ENCODE assay signal across 13 mouse cellular contexts in genomic region chr19:8965075-8965474, GRCm38 (mm10). TPM values are rescaled to one million over a fixed set of nuclear protein-coding genes. Genes with fewer than 3 reads are reported as not detected.
A peak's percentile ranks its signal among the peaks of the same experiment; 100 is the strongest.
DNase-seq lines count a peak whose midpoint lies in the region; ATAC-seq lines count a peak whose summit lies in the region.
"Had no signal": no experiment of that assay in that cellular context is flagged by ENCODE, and none has a peak within 500 bp of the region (broad histone marks: within the 10 kb centered on the region; RNA-seq: fewer than 3 reads in every experiment).

No protein-coding gene starts in this region.

- H3K27ac ChIP-seq in heart, embryonic 13.5 days (replicated peaks): peak overlapping the region; percentile 96; the same call in 1 of the 2 replicates
- peak overlapping the region; percentile 98; the same call in 1 of the 2 replicates for H3K27ac ChIP-seq in lung, embryonic 16.5 days (ENCODE audit: low read length)
- H3K27ac ChIP-seq in embryonic facial prominence, embryonic 14.5 days (replicated peaks; ENCODE audit: low read depth, low read length): peak overlapping the region; percentile 98; the same call in 1 of the 2 replicates
- H3K27ac ChIP-seq in limb, embryonic 12.5 days: 0 out of 2 replicates have a peak overlapping the region, but pooled peaks have one; percentile 1

- ATAC-seq in heart, embryonic 13.5 days (ENCODE audit: extremely low read depth, insufficient number of reproducible peaks, low FRiP score, low TSS enrichment): no peak
- ATAC-seq in lung, embryonic 16.5 days (ENCODE audit: low read depth): no peak
- ATAC-seq in embryonic facial prominence, embryonic 14.5 days (ENCODE audit: low read depth): no peak
- ATAC-seq in limb, embryonic 12.5 days (ENCODE audit: insufficient number of reproducible peaks, insufficient read depth, low FRiP score, low TSS enrichment, low read depth): no peak

- peaks cover 30% of the 10 kb centered on the region for H3K4me1 ChIP-seq in heart, embryonic 13.5 days
- peaks cover 13% of the 10 kb centered on the region for H3K4me1 ChIP-seq in lung, embryonic 16.5 days (replicated peaks; ENCODE audit: control insufficient read depth, insufficient read depth, low read length)
- H3K4me1 ChIP-seq in embryonic facial prominence, embryonic 14.5 days (ENCODE audit: control insufficient read depth, insufficient read depth, low read length): peaks cover 10% of the 10 kb centered on the region; the same call in 1 of the 2 replicates
- H3K4me1 ChIP-seq in limb, embryonic 12.5 days (replicated peaks): peaks cover 16% of the 10 kb centered on the region

- WGBS in heart, embryonic 13.5 days: 84% methylated on average over 11 of the region's 11 CpGs
- 87% methylated on average over 11 of the region's 11 CpGs for WGBS in lung, embryonic 16.5 days
- 88% methylated on average over 11 of the region's 11 CpGs for WGBS in embryonic facial prominence, embryonic 14.5 days
- WGBS in limb, embryonic 12.5 days: 90% methylated on average over 11 of the region's 11 CpGs

- intact Hi-C loops in heart, postnatal 36 days (cut with DNase I): loop anchor here (2.0 kb wide), 1 partner anchor 22 kb away; no protein-coding TSS in a partner anchor

- H3K4me2 ChIP-seq in heart, embryonic 13.5 days: peak overlapping the region; percentile 82
- no peak overlapping the region for H3K4me2 ChIP-seq in lung, embryonic 16.5 days (ENCODE audit: low read depth, low read length)
- H3K4me2 ChIP-seq in embryonic facial prominence, embryonic 14.5 days (ENCODE audit: low read depth, low read length): no peak overlapping the region
- peak overlapping the region; percentile 91; the same call in 1 of the 2 replicates for H3K4me2 ChIP-seq in limb, embryonic 12.5 days

- H3K4me3 ChIP-seq in heart, embryonic 13.5 days: no peak overlapping the region
- no peak overlapping the region; the same call in 1 of the 2 replicates for H3K4me3 ChIP-seq in lung, embryonic 16.5 days (ENCODE audit: low read length)
- no peak overlapping the region for H3K4me3 ChIP-seq in embryonic facial prominence, embryonic 14.5 days (ENCODE audit: low read depth, low read length)
- H3K4me3 ChIP-seq in limb, embryonic 12.5 days (replicated peaks): peak overlapping the region; percentile 82; the same call in 1 of the 2 replicates
- H3K4me3 ChIP-seq: left cerebral cortex, adult 2 months had no signal

- peaks cover 75% of the 10 kb centered on the region for H3K36me3 ChIP-seq in heart, embryonic 13.5 days
- H3K36me3 ChIP-seq in lung, embryonic 16.5 days (ENCODE audit: control insufficient read depth, insufficient read depth, low read length): peaks cover 49% of the 10 kb centered on the region
- peaks cover 76% of the 10 kb centered on the region for H3K36me3 ChIP-seq in embryonic facial prominence, embryonic 14.5 days (ENCODE audit: control insufficient read depth, insufficient read depth, low read length)
- peaks cover 75% of the 10 kb centered on the region for H3K36me3 ChIP-seq in limb, embryonic 12.5 days

- DNase-seq in heart, postnatal 36 days: no peak
- no peak for DNase-seq in lung, postnatal 10 days
- DNase-seq in embryonic facial prominence, embryonic 14.5 days (ENCODE audit: low spot score): no peak
- no peak for DNase-seq in layer of hippocampus, postnatal 36 days
- DNase-seq in spleen, adult 12 weeks (ENCODE audit: low spot score): no peak
- DNase-seq: retina, postnatal 1 day had no signal

- H3K9ac ChIP-seq in heart, embryonic 13.5 days: peak overlapping the region; percentile 90
- H3K9ac ChIP-seq in lung, embryonic 16.5 days (ENCODE audit: low read length): no peak overlapping the region; the same call in 1 of the 2 replicates
- peak overlapping the region; percentile 76; the same call in 1 of the 2 replicates for H3K9ac ChIP-seq in embryonic facial prominence, embryonic 14.5 days (ENCODE audit: low read depth, low read length)
- H3K9ac ChIP-seq in limb, embryonic 12.5 days (replicated peaks): 0 out of 2 replicates have a peak overlapping the region, but pooled peaks have one; percentile 61

- no peaks in the 10 kb centered on the region for H3K27me3 ChIP-seq in heart, embryonic 13.5 days (replicated peaks)
- H3K27me3 ChIP-seq in lung, embryonic 16.5 days (ENCODE audit: control insufficient read depth, insufficient read depth, low read depth, low read length): no peaks in the 10 kb centered on the region
- H3K27me3 ChIP-seq in embryonic facial prominence, embryonic 14.5 days (replicated peaks; ENCODE audit: control insufficient read depth, insufficient read depth, low read length): no peaks in the 10 kb centered on the region
- H3K27me3 ChIP-seq in limb, embryonic 12.5 days: no peaks in the 10 kb centered on the region
- H3K27me3 ChIP-seq: CH12.LX; heart, embryonic 15.5 days; lung, embryonic 15.5 days had no signal

- H3K9me3 ChIP-seq in heart, embryonic 13.5 days: no peaks in the 10 kb centered on the region
- no peaks in the 10 kb centered on the region for H3K9me3 ChIP-seq in lung, embryonic 16.5 days (ENCODE audit: control insufficient read depth, low read length)
- H3K9me3 ChIP-seq in embryonic facial prominence, embryonic 14.5 days (ENCODE audit: control insufficient read depth, low read length): no peaks in the 10 kb centered on the region
- H3K9me3 ChIP-seq in limb, embryonic 12.5 days: no peaks in the 10 kb centered on the region
- H3K9me3 ChIP-seq: heart, embryonic 15.5 days; lung, embryonic 15.5 days had no signal

RNA-seq across cellular contexts. Expression of gene Eef1g, which starts 1.8 kb away (rescaled TPM):
- polyA plus RNA-seq in heart, embryonic 13.5 days (2015; fragmentation: Nextera tagmentation; extraction: Ambion mirVana): 251 and 281 TPM in 2 replicates
- total RNA-seq in heart, postnatal 36 days (2021): 100 to 1,000 TPM; 246 to 250 TPM
- polyA plus RNA-seq in lung, embryonic 16.5 days (2015; fragmentation: Nextera tagmentation; extraction: Ambion mirVana): 366 TPM in 2 replicates
- polyA plus RNA-seq in embryonic facial prominence, embryonic 14.5 days (2014; fragmentation: Nextera tagmentation; extraction: Ambion mirVana): 469 and 503 TPM in 2 replicates
- 472 and 476 TPM in 2 replicates for polyA plus RNA-seq in limb, embryonic 12.5 days (2016; fragmentation: Nextera tagmentation; extraction: Ambion mirVana)
- total RNA-seq in layer of hippocampus, postnatal 36 days (2021): 100 to 1,000 TPM; 233 to 254 TPM

RNA-seq across cellular contexts. Expression of gene Tut1, which starts 11.4 kb away (rescaled TPM):
- polyA plus RNA-seq in heart, embryonic 13.5 days (2015; fragmentation: Nextera tagmentation; extraction: Ambion mirVana): 16.3 and 17.1 TPM in 2 replicates
- total RNA-seq in heart, postnatal 36 days (2021): 1 to 10 TPM; 8.1 to 8.9 TPM
- polyA plus RNA-seq in lung, embryonic 16.5 days (2015; fragmentation: Nextera tagmentation; extraction: Ambion mirVana): 27.5 and 28.9 TPM in 2 replicates
- 24.7 and 27.8 TPM in 2 replicates for polyA plus RNA-seq in embryonic facial prominence, embryonic 14.5 days (2014; fragmentation: Nextera tagmentation; extraction: Ambion mirVana)
- 37.9 and 39.7 TPM in 2 replicates for polyA plus RNA-seq in limb, embryonic 12.5 days (2016; fragmentation: Nextera tagmentation; extraction: Ambion mirVana)
- total RNA-seq in layer of hippocampus, postnatal 36 days (2021): 10 to 100 TPM; 19.6 to 19.7 TPM

RNA-seq across cellular contexts. Expression of gene Mta2, which starts 23.4 kb away (rescaled TPM):
- 83.6 and 88.0 TPM in 2 replicates for polyA plus RNA-seq in heart, embryonic 13.5 days (2015; fragmentation: Nextera tagmentation; extraction: Ambion mirVana)
- 10 to 100 TPM; 33.2 to 38.5 TPM for total RNA-seq in heart, postnatal 36 days (2021)
- polyA plus RNA-seq in lung, embryonic 16.5 days (2015; fragmentation: Nextera tagmentation; extraction: Ambion mirVana): 149 and 164 TPM in 2 replicates
- 39.7 and 43.6 TPM in 2 replicates for polyA plus RNA-seq in embryonic facial prominence, embryonic 14.5 days (2014; fragmentation: Nextera tagmentation; extraction: Ambion mirVana)
- 227 and 231 TPM in 2 replicates for polyA plus RNA-seq in limb, embryonic 12.5 days (2016; fragmentation: Nextera tagmentation; extraction: Ambion mirVana)
- 10 to 100 TPM; 54.7 to 60.7 TPM for total RNA-seq in layer of hippocampus, postnatal 36 days (2021)

RNA-seq across cellular contexts. Expression of gene Ahnak, which starts 24.0 kb away (rescaled TPM):
- 22.8 TPM in 2 replicates for polyA plus RNA-seq in heart, embryonic 13.5 days (2015; fragmentation: Nextera tagmentation; extraction: Ambion mirVana)
- 100 to 1,000 TPM; 362 to 377 TPM for total RNA-seq in heart, postnatal 36 days (2021)
- polyA plus RNA-seq in lung, embryonic 16.5 days (2015; fragmentation: Nextera tagmentation; extraction: Ambion mirVana): 30.5 and 31.0 TPM in 2 replicates
- 44.8 and 57.6 TPM in 2 replicates for polyA plus RNA-seq in embryonic facial prominence, embryonic 14.5 days (2014; fragmentation: Nextera tagmentation; extraction: Ambion mirVana)
- 20.5 and 24.1 TPM in 2 replicates for polyA plus RNA-seq in limb, embryonic 12.5 days (2016; fragmentation: Nextera tagmentation; extraction: Ambion mirVana)
- total RNA-seq in layer of hippocampus, postnatal 36 days (2021): 10 to 100 TPM; 14.5 to 24.0 TPM

RNA-seq across cellular contexts. Expression of gene Eml3, which starts 35.7 kb away (rescaled TPM):
- polyA plus RNA-seq in heart, embryonic 13.5 days (2015; fragmentation: Nextera tagmentation; extraction: Ambion mirVana): 14.4 and 14.9 TPM in 2 replicates
- total RNA-seq in heart, postnatal 36 days (2021): 10 to 100 TPM in 1 of 2 experiments, 1 to 10 TPM in 1; 9.5 to 11.0 TPM
- polyA plus RNA-seq in lung, embryonic 16.5 days (2015; fragmentation: Nextera tagmentation; extraction: Ambion mirVana): 31.0 and 32.2 TPM in 2 replicates
- polyA plus RNA-seq in embryonic facial prominence, embryonic 14.5 days (2014; fragmentation: Nextera tagmentation; extraction: Ambion mirVana): 18.2 and 20.4 TPM in 2 replicates
- 34.6 and 34.9 TPM in 2 replicates for polyA plus RNA-seq in limb, embryonic 12.5 days (2016; fragmentation: Nextera tagmentation; extraction: Ambion mirVana)
- total RNA-seq in layer of hippocampus, postnatal 36 days (2021): 10 to 100 TPM; 10.9 to 11.8 TPM

Comparison
In these comparisons a context has a peak if more than half of its experiments do, and no peak if none do; other contexts are left out.
1. H3K27ac ChIP-seq: peak in every context shown above with its lines; median percentile 98 in lung, embryonic 16.5 days; 98 in embryonic facial prominence, embryonic 14.5 days; 96 in heart, embryonic 13.5 days; 1 in limb, embryonic 12.5 days.
2. H3K4me2 ChIP-seq: peak in heart, embryonic 13.5 days (single experiment) and limb, embryonic 12.5 days (single experiment); none in lung, embryonic 16.5 days (single experiment) and embryonic facial prominence, embryonic 14.5 days (single experiment).